Mouse (Mus musculus): ENCODE data around the gene Olfr48.

Gene Olfr48

DNA sequence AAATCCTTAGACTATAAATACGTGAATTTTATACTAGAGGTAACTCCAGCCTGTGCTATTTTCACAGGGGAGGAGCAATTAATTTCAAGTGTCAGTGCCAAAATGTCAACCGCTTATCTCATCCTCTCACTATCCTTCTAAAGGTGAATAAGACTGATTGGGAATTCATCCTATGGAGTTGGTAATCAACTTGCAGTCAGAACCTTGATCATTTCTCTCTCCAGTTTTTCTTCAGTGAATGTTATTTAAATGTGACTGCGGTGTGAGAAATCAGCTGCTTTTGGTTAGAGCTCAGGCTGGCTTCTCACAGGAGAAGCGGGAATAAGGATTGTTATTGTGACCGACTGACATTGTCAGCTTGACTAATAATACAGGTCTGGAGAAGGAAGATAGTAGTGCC, at the start of gene Olfr48:
Olfr48 (minus strand) TSS at position 101 of the 400 bp plus-strand sequence.
- DNase-seq = no peak

DNA sequence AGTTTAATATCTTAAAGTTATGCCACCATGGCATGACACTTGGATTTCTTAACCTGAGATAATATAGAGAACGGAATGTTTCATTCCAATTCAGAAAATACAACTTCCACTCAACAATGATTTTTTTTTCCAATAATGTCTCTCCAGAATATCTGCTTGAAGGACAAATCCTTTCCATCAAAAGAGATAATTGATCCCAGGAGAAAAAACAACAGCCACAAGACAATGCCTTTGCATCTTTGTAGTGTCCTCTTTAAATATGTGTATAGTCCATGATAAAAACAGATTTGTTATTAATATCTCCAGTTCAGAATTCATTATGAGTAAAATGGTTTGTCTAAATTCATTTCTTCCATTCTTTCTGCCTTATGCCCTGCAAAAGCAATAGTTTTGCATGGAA, 30.1 kb upstream of the Olfr48 start, which contains the start of gene Olfr1257:
Olfr1257 (plus strand) TSS at position 301 of the 400 bp plus-strand sequence.
- DNase-seq = no peak

DNA sequence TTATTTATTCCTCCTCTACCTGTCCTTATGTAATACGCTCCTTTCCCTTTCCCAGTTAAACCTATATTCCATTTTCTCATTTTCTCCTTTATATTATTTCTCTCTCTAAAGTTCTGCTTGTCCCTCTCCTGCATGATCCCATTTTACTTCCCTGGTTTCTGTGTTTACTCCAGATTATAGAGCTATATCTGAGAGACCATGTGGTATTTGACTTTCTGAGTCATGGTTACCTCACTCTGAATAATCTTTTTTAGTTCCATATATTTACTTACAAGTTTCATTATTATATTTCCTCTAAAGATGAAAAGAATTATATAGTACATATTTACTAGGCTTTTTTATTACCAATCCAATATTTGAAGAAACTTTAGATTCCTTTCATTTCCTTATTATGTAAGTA, 1.2 kb upstream of the Olfr48 start:
- no peak for DNase-seq

DNA sequence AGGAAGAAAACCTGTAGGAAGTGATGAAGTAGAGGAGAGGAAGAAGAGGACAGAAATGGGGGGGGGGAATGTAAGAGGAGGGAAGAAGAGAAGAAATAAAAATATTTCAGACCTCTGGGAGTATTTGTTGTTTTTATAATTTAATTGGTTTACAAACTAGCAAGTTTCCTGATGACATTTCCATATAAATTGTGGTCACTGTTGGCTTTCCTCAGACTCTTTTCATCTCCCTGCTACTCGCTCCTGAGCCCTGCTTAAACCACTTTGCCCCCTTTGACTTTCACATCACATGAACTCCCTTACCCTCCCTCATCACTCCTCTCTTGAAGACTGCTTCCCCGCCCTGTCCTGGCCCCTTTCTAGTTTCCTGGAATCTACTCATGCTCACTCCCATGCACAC, 6.5 kb downstream of the Olfr48 start, which contains the start of gene Olfr1256:
Olfr1256 (minus strand) TSS at position 101 of the 400 bp plus-strand sequence.
- DNase-seq = no peak

DNA sequence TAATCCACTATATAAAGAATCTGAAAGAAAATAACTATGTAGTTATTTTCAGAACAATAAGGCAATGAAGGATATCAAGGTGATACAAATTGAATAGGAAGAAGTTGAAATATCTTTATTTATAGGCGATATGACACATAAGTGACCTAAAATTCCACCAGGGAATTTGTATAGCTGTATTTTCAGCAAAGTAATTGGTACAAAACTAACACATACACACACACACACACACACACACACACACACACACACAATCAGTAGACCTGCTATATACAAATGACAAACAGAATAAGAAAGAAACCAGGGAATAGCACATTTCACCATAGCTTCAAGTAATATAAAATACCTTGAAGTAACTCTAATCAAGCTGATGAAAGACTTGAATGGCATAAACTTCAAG, 27.8 kb downstream of the Olfr48 start:
- no peak for DNase-seq

DNA sequence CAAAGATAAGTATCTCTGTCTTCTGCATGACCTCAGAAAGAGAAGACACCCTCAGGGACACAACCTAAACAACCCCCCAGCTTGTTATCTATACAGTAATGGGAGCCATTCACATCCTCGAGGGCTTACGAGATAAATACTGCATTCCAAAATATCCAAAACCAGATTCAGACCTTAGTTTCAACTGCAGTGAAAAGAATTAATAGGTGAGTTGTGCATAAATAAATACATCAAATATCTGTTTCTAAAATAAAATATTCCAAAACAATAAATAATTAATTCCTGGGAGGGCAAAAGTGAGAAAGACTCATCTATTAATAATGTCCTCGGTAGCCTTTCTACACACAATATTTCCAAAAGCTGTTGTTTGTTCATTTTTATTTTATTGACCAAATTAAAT, 36.3 kb downstream of the Olfr48 start, which contains the start of gene Olfr1255:
Olfr1255 (plus strand) TSS at position 301 of the 400 bp plus-strand sequence.
- DNase-seq = no peak

DNA sequence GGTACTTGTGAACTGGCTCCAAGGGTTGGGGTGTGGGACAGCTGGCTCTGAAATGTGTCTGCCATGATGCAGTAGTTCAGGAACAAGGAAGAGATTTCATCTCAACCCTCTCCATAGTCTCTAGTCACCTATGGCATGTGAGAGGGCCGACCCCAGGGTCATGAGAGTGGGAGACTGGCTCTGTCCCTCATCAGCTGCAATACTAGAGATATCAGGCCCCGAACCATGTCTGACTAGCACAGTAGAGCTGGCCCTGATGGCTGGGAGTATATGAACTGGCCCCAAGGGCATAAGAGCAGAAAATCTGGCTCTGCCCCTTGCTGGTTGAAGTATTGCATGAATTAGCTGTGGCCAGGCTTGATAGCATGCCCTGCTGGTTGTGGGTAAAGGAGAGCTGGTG, 37.3 kb downstream of the Olfr48 start:
- DNase-seq = no peak

DNA sequence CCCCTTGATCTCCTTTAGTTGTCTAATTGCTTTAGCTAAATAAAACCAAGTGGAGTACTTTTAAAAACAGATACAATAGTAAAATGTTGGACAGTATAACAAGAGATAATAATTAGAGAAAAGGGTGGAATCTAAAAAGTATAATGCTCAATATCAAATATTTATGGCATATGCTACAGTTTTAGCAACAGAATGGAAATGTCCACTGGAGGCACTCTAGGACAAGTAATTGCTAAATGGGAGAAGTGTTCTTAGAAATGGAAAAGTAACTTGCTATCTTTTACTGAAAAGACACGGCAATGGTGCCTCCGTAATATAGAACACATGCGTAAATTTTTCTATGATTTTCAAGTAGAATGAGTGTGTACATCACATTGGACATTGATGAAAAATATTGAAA, 48.4 kb downstream of the Olfr48 start:
- DNase-seq = no peak

DNA sequence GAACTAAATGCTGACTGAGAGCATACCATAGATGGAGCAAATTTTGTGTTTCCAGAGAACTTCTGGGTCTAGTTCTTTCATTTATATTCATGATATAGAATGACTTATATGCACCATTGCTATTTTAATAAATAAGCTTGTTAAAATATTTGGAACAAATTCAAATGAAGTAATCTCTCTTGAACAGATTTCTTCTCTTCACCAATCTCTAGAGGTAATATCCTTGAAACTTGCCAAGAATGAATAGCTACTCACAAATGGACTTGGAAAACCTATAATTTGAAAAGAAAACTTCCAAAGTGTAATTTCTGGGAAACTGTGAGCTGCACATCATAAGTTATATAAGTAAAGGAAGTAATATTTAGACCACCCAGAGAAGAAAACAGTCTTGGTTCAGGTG, 54.5 kb downstream of the Olfr48 start, which contains the start of gene Olfr1254:
Olfr1254 (minus strand) TSS at position 101 of the 400 bp plus-strand sequence.
- DNase-seq = no peak

Data from cerebellum, adult 11-12 months (tissue).